Mouse (Mus musculus) limb, embryonic 11.5 days (tissue): Measurements from ENCODE around the gene Fes. TPM values are rescaled to one million over a fixed set of nuclear protein-coding genes. Genes with fewer than 3 reads are reported as not detected.

ENCODE experiments used
- ATAC-seq: fragments of 200-750 bp; cut with Nextera tagmentation; 2 replicates; pipeline ENCODE4 v1.8.0; 2017; ENCODE audit warnings: low read depth; ENCODE audit not compliant: insufficient number of reproducible peaks, low FRiP score, low TSS enrichment
- DNase-seq: peaks from one replicate; pipeline ENCODE4 v3.0.0-alpha.2; 2015; ENCODE audit warnings: low spot score
- H3K27ac ChIP-seq: fragments of 300-500 bp; sonication (generic); replicated peaks from 2 replicates; pipeline ENCODE4 v1.5.1; 2014; ENCODE audit warnings: low read depth, mild to moderate bottlenecking, low read length
- H3K27me3 ChIP-seq: fragments of 300-500 bp; sonication (generic); 2 replicates; pipeline ENCODE4 v1.6.1; 2014; ENCODE audit warnings: mild to moderate bottlenecking, low read length, mixed read lengths; ENCODE audit not compliant: control insufficient read depth, insufficient read depth
- H3K36me3 ChIP-seq: fragments of 300-500 bp; sonication (generic); 2 replicates; pipeline ENCODE4 v1.6.1; 2014; ENCODE audit warnings: mild to moderate bottlenecking, low read length, moderate library complexity, mixed read lengths; ENCODE audit not compliant: control insufficient read depth, insufficient read depth
- H3K4me1 ChIP-seq: fragments of 300-500 bp; sonication (generic); 2 replicates; pipeline ENCODE4 v1.6.1; 2014; ENCODE audit warnings: low read length, mixed read lengths; ENCODE audit not compliant: control insufficient read depth, insufficient read depth
- H3K4me2 ChIP-seq: fragments of 300-500 bp; sonication (generic); 2 replicates; pipeline ENCODE4 v1.6.1; 2014; ENCODE audit warnings: low read depth, mild to moderate bottlenecking, moderate library complexity; ENCODE audit not compliant: severe bottlenecking
- H3K4me3 ChIP-seq: fragments of 300-500 bp; sonication (generic); 2 replicates; pipeline ENCODE4 v1.5.1; 2014; ENCODE audit warnings: low read depth, low read length
- H3K9ac ChIP-seq: fragments of 300-500 bp; sonication (generic); 2 replicates; pipeline ENCODE4 v1.6.1; 2014; ENCODE audit warnings: mild to moderate bottlenecking, low read length
- H3K9me3 ChIP-seq: fragments of 300-500 bp; sonication (generic); 2 replicates; pipeline ENCODE4 v1.6.1; 2016; ENCODE audit warnings: low read length; ENCODE audit not compliant: control insufficient read depth
- WGBS: fragments of 180-500 bp; shearing (Covaris S2); extraction: QIAGEN DNeasy Blood & Tissue Kit; methylation state at CpG from one replicate; pipeline ENCODE4 v1.1.7; 2014; 5-methylcytosine and 5-hydroxymethylcytosine counted together
- polyA plus RNA-seq: library from polyadenylated mRNA; unstranded; fragments of >200 nt; fragmentation: Nextera tagmentation; extraction: Ambion mirVana; gene quantifications from 2 replicates; pipeline ENCODE4 v1.2.1, GENCODE M21; 2014

The Fes gene
- polyA plus RNA-seq, 1 experiment from 2014 or later: 7.6 TPM

GRCm38 (mm10) chr7:80412781-80413180 lies 25.0 kb upstream of the Fes start:
- no peak overlapping the region for H3K4me2 ChIP-seq
- H3K9me3 ChIP-seq: no peaks in the 10 kb centered on the region
- no peaks in the 10 kb centered on the region for H3K36me3 ChIP-seq
- no peak overlapping the region for H3K9ac ChIP-seq
- DNase-seq: no peak
- H3K27ac ChIP-seq: no peak overlapping the region
- ATAC-seq: no peak
- no peak overlapping the region for H3K4me3 ChIP-seq
- H3K4me1 ChIP-seq: no peaks in the 10 kb centered on the region
- 72% methylated on average over 5 of the region's 5 CpGs for WGBS
- H3K27me3 ChIP-seq: no peaks in the 10 kb centered on the region

- Histone ChIP-seq H3K27ac (no peak overlapping the region), H3K4me1 (no peaks in the 10 kb centered on the region), H3K4me3 (no peak overlapping the region), H3K9ac (no peak overlapping the region), H3K4me2 (no peak overlapping the region), H3K27me3 (no peaks in the 10 kb centered on the region), H3K9me3 (no peaks in the 10 kb centered on the region), H3K36me3 (no peaks in the 10 kb centered on the region)
- WGBS: 73% methylated on average over 10 of the region's 10 CpGs
- ATAC-seq (no peak), DNase-seq (no peak)
Measured at GRCm38 (mm10) chr7:80412279-80412678, 24.5 kb upstream of the Fes start.

- no peak overlapping the region for H3K4me3 ChIP-seq
- ATAC-seq (no peak), DNase-seq (no peak)
- no peaks in the 10 kb centered on the region for H3K27me3 ChIP-seq
- 83% methylated on average over 9 of the region's 9 CpGs for WGBS
- no peak overlapping the region for H3K4me2 ChIP-seq
- H3K4me1 ChIP-seq: no peaks in the 10 kb centered on the region
- no peaks in the 10 kb centered on the region for H3K36me3 ChIP-seq
- H3K27ac ChIP-seq: no peak overlapping the region
- H3K9ac ChIP-seq: no peak overlapping the region
- H3K9me3 ChIP-seq: no peaks in the 10 kb centered on the region
Measured at GRCm38 (mm10) chr7:80410380-80410779, 22.6 kb upstream of the Fes start.

- H3K27ac ChIP-seq: no peak overlapping the region
- no peak for ATAC-seq
- no peaks in the 10 kb centered on the region for H3K9me3 ChIP-seq
- no peak for DNase-seq
- H3K9ac ChIP-seq: no peak overlapping the region
- H3K27me3 ChIP-seq: no peaks in the 10 kb centered on the region
- no peak overlapping the region for H3K4me3 ChIP-seq
- H3K4me2 ChIP-seq: no peak overlapping the region
- 77% methylated on average over 9 of the region's 9 CpGs for WGBS
- H3K36me3 ChIP-seq: no peaks in the 10 kb centered on the region
- no peaks in the 10 kb centered on the region for H3K4me1 ChIP-seq
Measured at GRCm38 (mm10) chr7:80407712-80408111, 20.0 kb upstream of the Fes start.

GRCm38 (mm10) chr7:80406186-80406585 lies 18.4 kb upstream of the Fes start:
- ATAC-seq: no peak
- H3K36me3 ChIP-seq: no peaks in the 10 kb centered on the region
- H3K27me3 ChIP-seq: no peaks in the 10 kb centered on the region
- no peak overlapping the region for H3K4me3 ChIP-seq
- WGBS: 86% methylated on average over 3 of the region's 3 CpGs
- no peak overlapping the region for H3K9ac ChIP-seq
- no peak overlapping the region for H3K27ac ChIP-seq
- peaks cover 5% of the 10 kb centered on the region for H3K4me1 ChIP-seq
- no peak for DNase-seq
- H3K4me2 ChIP-seq: no peak overlapping the region
- no peaks in the 10 kb centered on the region for H3K9me3 ChIP-seq

GRCm38 (mm10) chr7:80405188-80405695 lies 17.5 kb upstream of the Fes start, which contains the start of gene Furin:
Gene Furin, minus strand, starts transcription at chr7:80405436.
- Histone ChIP-seq H3K9ac (no peak within 1 kb of the TSS), H3K4me2 (no peak within 1 kb of the TSS), H3K27ac (no peak within 1 kb of the TSS), H3K4me3 (no peak within 1 kb of the TSS), H3K36me3 (no peaks in the 10 kb centered on the region), H3K4me1 (peaks cover 11% of the 10 kb centered on the region), H3K27me3 (no peaks in the 10 kb centered on the region), H3K9me3 (no peaks in the 10 kb centered on the region)
- DNase-seq: no peak
- WGBS: 51% methylated on average over 9 of the region's 9 CpGs
- no peak for ATAC-seq

GRCm38 (mm10) chr7:80404101-80404894 lies 16.6 kb upstream of the Fes start:
- Histone ChIP-seq H3K27ac (no peak overlapping the region), H3K4me2 (no peak overlapping the region), H3K9ac (no peak overlapping the region), H3K36me3 (no peaks in the 10 kb centered on the region), H3K4me3 (no peak overlapping the region), H3K4me1 (peaks cover 16% of the 10 kb centered on the region), H3K27me3 (no peaks in the 10 kb centered on the region), H3K9me3 (no peaks in the 10 kb centered on the region)
- WGBS: 73% methylated on average over 7 of the region's 7 CpGs
- DNase-seq: no peak
- no peak for ATAC-seq

- H3K4me3 ChIP-seq: no peak overlapping the region; the same call in 1 of the 2 replicates
- H3K36me3 ChIP-seq: no peaks in the 10 kb centered on the region
- no peaks in the 10 kb centered on the region for H3K9me3 ChIP-seq
- H3K27ac ChIP-seq: no peak overlapping the region
- ATAC-seq: no peak
- DNase-seq: no peak
- no peaks in the 10 kb centered on the region for H3K27me3 ChIP-seq
- peak overlapping the region; percentile 78; the same call in 1 of the 2 replicates for H3K4me2 ChIP-seq
- no peak overlapping the region for H3K9ac ChIP-seq
- WGBS: 53% methylated on average over 9 of the region's 9 CpGs
- peaks cover 16% of the 10 kb centered on the region for H3K4me1 ChIP-seq
Measured at GRCm38 (mm10) chr7:80403551-80403950, 15.8 kb upstream of the Fes start.
